Mouse (Mus musculus) heart, postnatal 0 days (tissue): ENCODE measurements around the gene Slc44a3. TPM values are rescaled to one million over a fixed set of nuclear protein-coding genes. Genes with fewer than 3 reads are reported as not detected.

Experiments
- ATAC-seq: fragments of 200-750 bp; cut with Nextera tagmentation; 2 replicates; pipeline ENCODE4 v1.8.0; 2017; ENCODE audit warnings: low read depth, moderate number of reproducible peaks, moderate library complexity; ENCODE audit not compliant: insufficient read depth
- DNase-seq: peaks from one replicate; pipeline ENCODE4 v3.0.0-alpha.2; 2016; ENCODE audit warnings: low spot score
- H3K27ac ChIP-seq: fragments of 300-500 bp; sonication (generic); 2 replicates; pipeline ENCODE4 v1.5.1; 2014; ENCODE audit warnings: low read depth, mild to moderate bottlenecking
- H3K27me3 ChIP-seq: fragments of 300-500 bp; sonication (generic); 2 replicates; pipeline ENCODE4 v1.6.1; 2014; ENCODE audit warnings: low read length, mixed read lengths; ENCODE audit not compliant: control insufficient read depth, insufficient read depth
- H3K36me3 ChIP-seq: fragments of 300-500 bp; sonication (generic); replicated peaks from 2 replicates; pipeline ENCODE4 v1.6.1; 2014; ENCODE audit warnings: low read length, mixed read lengths; ENCODE audit not compliant: control insufficient read depth, insufficient read depth
- H3K4me1 ChIP-seq: fragments of 300-500 bp; sonication (generic); 2 replicates; pipeline ENCODE4 v1.6.1; 2014; ENCODE audit warnings: antibody characterized with exemption; ENCODE audit not compliant: control insufficient read depth, insufficient read depth
- H3K4me2 ChIP-seq: fragments of 300-500 bp; sonication (generic); 2 replicates; pipeline ENCODE4 v1.6.1; 2014; ENCODE audit warnings: low read depth, mild to moderate bottlenecking, low read length, moderate library complexity
- H3K4me3 ChIP-seq: fragments of 300-500 bp; sonication (generic); 2 replicates; pipeline ENCODE4 v1.5.1; 2014; ENCODE audit warnings: low read depth, low read length
- H3K9ac ChIP-seq: fragments of 300-500 bp; sonication (generic); replicated peaks from 2 replicates; pipeline ENCODE4 v1.6.1; 2014; ENCODE audit warnings: low read depth, low read length, mixed read lengths
- H3K9me3 ChIP-seq: fragments of 300-500 bp; sonication (generic); replicated peaks from 2 replicates; pipeline ENCODE4 v1.6.1; 2016; ENCODE audit warnings: low read length; ENCODE audit not compliant: control insufficient read depth
- CTCF ChIP-seq: IDR thresholded peaks from 2 replicates; pipeline ENCODE4 v1.5.1; 2016; ENCODE audit warnings: antibody characterized with exemption, control low read depth, low read depth
- EP300 ChIP-seq: IDR thresholded peaks from 2 replicates; pipeline ENCODE4 v1.6.1; 2016; ENCODE audit warnings: antibody characterized with exemption, low read depth
- WGBS: fragments of 180-500 bp; shearing (Covaris S2); extraction: QIAGEN DNeasy Blood & Tissue Kit; methylation state at CpG from one replicate; pipeline ENCODE4 v1.1.7; 2014; 5-methylcytosine and 5-hydroxymethylcytosine counted together
- polyA plus RNA-seq: library from polyadenylated mRNA; unstranded; fragments of >200 nt; fragmentation: Nextera tagmentation; extraction: Ambion mirVana; gene quantifications from 2 replicates; pipeline ENCODE4 v1.2.1, GENCODE M21; 2015
- total RNA-seq: library from RNA; depleted of rRNA; stranded (reverse); fragments of >200 nt; gene quantifications from 2 replicates; pipeline ENCODE4 v1.2.3, GENCODE M21; 2014; ENCODE audit warnings: low replicate concordance

The Slc44a3 gene
- total and polyA plus RNA-seq, 2 experiments from 2014 or later: 0.79 to 6.0 TPM

DNA sequence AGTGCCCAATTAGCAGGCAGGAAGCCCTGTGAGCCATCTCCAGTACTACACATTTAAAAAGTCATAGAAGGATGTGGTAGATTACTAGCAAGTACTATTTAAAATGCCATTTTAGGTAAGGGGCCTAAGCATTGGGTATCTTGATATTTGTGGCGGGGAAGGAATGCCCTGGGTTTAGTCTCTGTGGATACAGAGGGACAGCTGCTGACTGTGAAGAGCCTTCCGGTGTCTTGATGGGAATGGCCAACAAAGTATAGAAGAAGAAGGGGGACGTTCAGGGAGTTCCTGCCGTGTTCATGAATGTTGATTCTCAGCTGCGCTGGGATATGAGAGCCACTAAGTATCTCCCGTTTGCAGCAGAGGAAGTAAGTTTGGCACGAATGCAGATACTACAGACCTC is 95.1 kb downstream of the Slc44a3 start:
- Histone ChIP-seq H3K27me3 (no peaks in the 10 kb centered on the region), H3K36me3 (no peaks in the 10 kb centered on the region; the same call in 1 of the 2 replicates), H3K9ac (no peak overlapping the region), H3K9me3 (no peaks in the 10 kb centered on the region), H3K4me3 (no peak overlapping the region), H3K4me2 (no peak overlapping the region), H3K27ac (0 out of 2 replicates have a peak overlapping the region, but pooled peaks have one; percentile 17), H3K4me1 (peaks cover 73% of the 10 kb centered on the region)
- no peak for ATAC-seq
- 47% methylated on average over 7 of the region's 7 CpGs for WGBS
- TF ChIP-seq EP300 (no peak), CTCF (no peak)
- no peak for DNase-seq

DNA sequence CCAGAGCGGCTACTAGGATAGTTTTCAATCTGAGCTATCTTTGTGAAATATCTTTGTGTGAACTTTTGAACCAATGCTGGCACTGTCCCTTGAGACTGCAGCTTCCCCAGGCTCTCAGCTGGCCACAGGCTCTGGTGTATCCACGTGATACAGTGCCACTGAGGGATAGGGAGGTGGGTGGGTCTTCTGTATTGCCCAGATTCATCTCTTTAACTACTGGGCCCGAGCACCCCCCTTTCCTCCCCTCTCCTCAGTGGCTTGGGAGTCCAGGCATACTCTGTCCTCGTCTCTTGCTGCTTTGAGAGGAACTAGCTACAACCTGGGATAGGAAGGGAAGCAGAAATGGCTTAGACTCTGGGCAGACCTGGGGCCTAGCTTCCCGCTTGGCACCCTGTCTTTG is 96.9 kb downstream of the Slc44a3 start:
- DNase-seq (no peak), ATAC-seq (no peak)
- Histone ChIP-seq H3K9ac (no peak overlapping the region), H3K4me2 (no peak overlapping the region), H3K27me3 (no peaks in the 10 kb centered on the region), H3K27ac (no peak overlapping the region), H3K36me3 (no peaks in the 10 kb centered on the region; the same call in 1 of the 2 replicates), H3K4me3 (no peak overlapping the region), H3K4me1 (peaks cover 78% of the 10 kb centered on the region), H3K9me3 (no peaks in the 10 kb centered on the region)
- WGBS: 51% methylated on average over 5 of the region's 5 CpGs
- TF ChIP-seq EP300: no peak
- no peak for TF ChIP-seq CTCF

DNA sequence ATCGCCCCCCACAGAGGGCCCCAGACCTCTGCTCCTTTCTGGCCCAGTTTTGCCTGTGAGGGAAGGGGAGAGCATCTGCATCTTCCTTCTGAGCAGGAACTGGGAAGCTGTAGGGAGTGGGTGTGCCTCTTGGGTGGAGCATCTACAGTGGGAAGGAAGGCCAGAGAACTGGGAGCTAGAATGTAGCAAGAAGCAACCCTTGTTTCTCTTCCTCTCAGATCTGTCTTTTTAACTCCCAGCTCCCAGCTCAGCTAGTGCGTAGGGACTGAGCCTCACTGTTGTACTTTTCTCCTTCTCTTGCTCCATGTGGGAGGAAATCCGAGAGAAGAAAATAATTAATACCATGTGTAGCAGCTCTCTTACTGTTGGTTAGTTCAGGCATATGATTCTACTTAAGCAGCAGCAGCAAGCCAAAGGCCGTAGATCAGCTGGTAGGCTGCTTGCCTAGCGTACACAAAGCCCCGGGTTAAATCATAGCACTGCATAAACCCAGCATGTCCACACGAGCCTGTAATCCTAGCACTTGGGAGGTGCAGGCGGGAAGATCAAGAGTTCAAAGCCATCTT is 98.2 kb downstream of the Slc44a3 start:
- Histone ChIP-seq H3K4me1 (peaks cover 78% of the 10 kb centered on the region), H3K4me2 (peak overlapping the region; percentile 25), H3K27ac (peak overlapping the region; percentile 51), H3K4me3 (no peak overlapping the region), H3K9ac (0 out of 2 replicates have a peak overlapping the region, but pooled peaks have one; percentile 4), H3K36me3 (no peaks in the 10 kb centered on the region; the same call in 1 of the 2 replicates), H3K9me3 (no peaks in the 10 kb centered on the region), H3K27me3 (no peaks in the 10 kb centered on the region)
- no peak for TF ChIP-seq EP300
- TF ChIP-seq CTCF: no peak
- DNase-seq (no peak), ATAC-seq (0 out of 2 replicates have a peak, but pooled peaks have one; percentile 4)
- WGBS: 43% methylated on average over 8 of the region's 8 CpGs

DNA sequence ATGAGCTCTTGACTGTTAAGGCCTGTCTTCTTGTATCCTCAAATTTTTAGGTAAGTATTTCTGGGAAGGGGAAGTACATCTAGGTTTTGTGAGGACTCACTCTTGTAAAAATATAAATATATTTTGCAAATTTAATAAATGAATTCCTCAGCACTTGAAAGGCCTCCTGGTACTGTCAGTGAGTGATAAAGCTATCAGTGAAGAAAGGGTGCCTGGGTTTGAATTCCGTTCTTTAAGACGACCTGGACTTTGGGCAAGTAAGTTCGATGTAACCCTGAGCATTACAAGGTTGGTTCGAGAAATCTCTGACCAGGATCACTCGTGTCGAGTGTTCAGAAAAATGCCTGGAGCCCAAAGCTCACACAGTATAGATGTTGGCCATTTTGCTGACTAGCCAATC is 98.8 kb downstream of the Slc44a3 start:
- 58% methylated on average over 6 of the region's 6 CpGs for WGBS
- ATAC-seq: no peak
- DNase-seq: no peak
- Histone ChIP-seq H3K4me2 (no peak overlapping the region), H3K27me3 (no peaks in the 10 kb centered on the region), H3K27ac (peak overlapping the region; percentile 51; the same call in 1 of the 2 replicates), H3K9me3 (no peaks in the 10 kb centered on the region), H3K4me1 (peaks cover 76% of the 10 kb centered on the region), H3K9ac (no peak overlapping the region), H3K4me3 (no peak overlapping the region), H3K36me3 (no peaks in the 10 kb centered on the region; the same call in 1 of the 2 replicates)
- TF ChIP-seq EP300 (no peak), CTCF (no peak)

DNA sequence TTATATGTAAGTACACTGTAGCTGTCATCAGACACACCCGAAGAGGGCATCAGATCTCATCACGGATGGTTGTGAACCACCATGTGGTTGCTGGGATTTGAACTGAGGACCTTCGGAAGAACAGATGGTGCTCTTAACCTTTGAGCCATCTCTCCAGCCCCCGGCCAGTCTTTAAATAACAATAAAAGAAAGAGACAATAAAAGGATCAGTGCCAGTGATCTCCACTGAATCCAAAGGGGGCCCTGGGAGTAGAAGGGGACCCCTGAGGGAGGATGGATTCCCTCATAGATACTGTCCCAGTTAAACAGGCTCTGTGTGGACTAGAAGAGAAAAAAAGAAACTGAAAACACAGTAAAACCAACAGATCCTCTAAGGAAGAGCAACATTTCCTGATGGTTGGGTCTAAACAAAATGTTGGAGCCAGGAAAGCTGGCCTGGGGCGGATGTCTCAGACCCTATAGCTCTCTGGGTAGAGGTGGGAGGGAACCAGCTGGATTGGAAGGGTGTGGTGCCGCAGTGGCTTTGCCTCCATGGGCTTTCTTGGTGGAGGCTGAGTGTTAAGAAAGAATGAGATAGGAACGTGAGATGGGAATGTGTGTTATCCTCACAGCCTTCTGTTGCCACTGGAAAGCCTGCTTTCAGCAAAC is 101.8 kb downstream of the Slc44a3 start:
- Histone ChIP-seq H3K9me3 (no peaks in the 10 kb centered on the region), H3K27me3 (no peaks in the 10 kb centered on the region), H3K36me3 (no peaks in the 10 kb centered on the region), H3K4me2 (peak overlapping the region; percentile 87; the same call in 1 of the 2 replicates), H3K4me3 (0 out of 2 replicates have a peak overlapping the region, but pooled peaks have one; percentile 22), H3K9ac (no peak overlapping the region; the same call in 1 of the 2 replicates), H3K4me1 (peaks cover 53% of the 10 kb centered on the region), H3K27ac (peak overlapping the region; percentile 50)
- DNase-seq (no peak), ATAC-seq (no peak)
- 40% methylated on average over 7 of the region's 7 CpGs for WGBS
- TF ChIP-seq EP300 (no peak; the same call in 1 of the 2 replicates), CTCF (no peak)
